Mouse (Mus musculus) heart, embryonic 11.5 days (tissue): ENCODE measurements at regions not wholly inside any gene's neighbourhood (a gene's known extent, or its start where the extent isn't known, plus 50 kb on each side); places are given as distances from the start of the nearest gene placed in this dataset.

ENCODE experiments used
- ATAC-seq: fragments of 200-750 bp; cut with Nextera tagmentation; replicated peaks from 2 replicates; pipeline ENCODE4 v1.8.0; 2017; ENCODE audit warnings: moderate library complexity; ENCODE audit not compliant: insufficient number of reproducible peaks, low FRiP score, low TSS enrichment
- H3K27ac ChIP-seq: fragments of 300-500 bp; sonication (generic); 2 replicates; pipeline ENCODE4 v1.5.1; 2014; ENCODE audit warnings: mild to moderate bottlenecking, low read depth, low read length
- H3K27me3 ChIP-seq: fragments of 300-500 bp; sonication (generic); 2 replicates; pipeline ENCODE4 v1.6.1; 2014; ENCODE audit warnings: mild to moderate bottlenecking, low read length, mixed read lengths; ENCODE audit not compliant: control insufficient read depth, insufficient read depth
- H3K36me3 ChIP-seq: fragments of 300-500 bp; sonication (generic); 2 replicates; pipeline ENCODE4 v1.6.1; 2014; ENCODE audit warnings: mild to moderate bottlenecking, low read length, moderate library complexity, mixed read lengths; ENCODE audit not compliant: control insufficient read depth, insufficient read depth
- H3K4me1 ChIP-seq: fragments of 300-500 bp; sonication (generic); 2 replicates; pipeline ENCODE4 v1.6.1; 2014; ENCODE audit warnings: low read length; ENCODE audit not compliant: control insufficient read depth, insufficient read depth
- H3K4me2 ChIP-seq: fragments of 300-500 bp; sonication (generic); 2 replicates; pipeline ENCODE4 v1.6.1; 2014; ENCODE audit warnings: mild to moderate bottlenecking, moderate library complexity
- H3K4me3 ChIP-seq: fragments of 300-500 bp; sonication (generic); 2 replicates; pipeline ENCODE4 v1.5.1; 2014; ENCODE audit warnings: low read depth, low read length
- H3K9ac ChIP-seq: fragments of 300-500 bp; sonication (generic); 2 replicates; pipeline ENCODE4 v1.6.1; 2014; ENCODE audit warnings: mild to moderate bottlenecking, low read depth, low read length, moderate library complexity
- H3K9me3 ChIP-seq: fragments of 300-500 bp; sonication (generic); replicated peaks from 2 replicates; pipeline ENCODE4 v1.6.1; 2016; ENCODE audit warnings: low read length; ENCODE audit not compliant: control insufficient read depth
- WGBS: fragments of 180-500 bp; shearing (Covaris S2); extraction: QIAGEN DNeasy Blood & Tissue Kit; methylation state at CpG from one replicate; pipeline ENCODE4 v1.1.7; 2014; ENCODE audit not compliant: insufficient replicate concordance; 5-methylcytosine and 5-hydroxymethylcytosine counted together

- H3K27ac ChIP-seq = no peak overlapping the region
- no peaks in the 10 kb centered on the region for H3K36me3 ChIP-seq
- no peaks in the 10 kb centered on the region for H3K27me3 ChIP-seq
- WGBS = 44% methylated on average over 5 of the region's 5 CpGs
- no peak overlapping the region for H3K4me2 ChIP-seq
- H3K4me1 ChIP-seq = peaks cover 10% of the 10 kb centered on the region; the same call in 1 of the 2 replicates
- H3K9me3 ChIP-seq = no peaks in the 10 kb centered on the region
- no peak overlapping the region for H3K9ac ChIP-seq
- peak; percentile 59; the same call in 1 of the 2 replicates for ATAC-seq
- no peak overlapping the region for H3K4me3 ChIP-seq
Observed at GRCm38 (mm10) chr1:128711121-128711520, 119.0 kb upstream of the Cxcr4 start.

DNA sequence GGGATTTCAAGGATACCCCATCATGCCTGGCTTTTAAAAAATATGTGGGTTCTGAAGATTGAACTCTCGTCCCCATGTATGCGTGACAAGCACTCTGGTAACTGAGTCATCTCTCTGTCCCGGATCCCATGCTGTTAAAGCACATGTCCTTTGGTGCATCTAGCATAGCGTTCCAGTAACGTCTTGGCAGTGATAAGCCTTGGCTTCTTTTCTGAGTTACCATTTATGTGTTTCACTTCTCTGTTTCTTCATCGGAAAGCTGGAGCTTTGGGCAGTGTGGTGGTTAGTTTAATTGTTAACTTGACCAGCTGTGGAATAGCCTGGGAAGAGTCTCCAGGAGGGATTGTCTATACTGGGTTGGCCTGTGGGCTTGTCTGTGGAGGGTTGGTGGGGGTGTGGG is 115.7 kb upstream of the Cxcr4 start:
- Histone ChIP-seq H3K9me3 (no peaks in the 10 kb centered on the region), H3K9ac (no peak overlapping the region), H3K4me2 (no peak overlapping the region), H3K4me1 (peaks cover 10% of the 10 kb centered on the region; the same call in 1 of the 2 replicates), H3K27me3 (no peaks in the 10 kb centered on the region), H3K36me3 (no peaks in the 10 kb centered on the region), H3K4me3 (no peak overlapping the region), H3K27ac (no peak overlapping the region)
- WGBS = 93% methylated on average over 6 of the region's 6 CpGs
- no peak for ATAC-seq

GRCm38 (mm10) chr1:128706167-128706566 is 114.1 kb upstream of the Cxcr4 start:
- no peak for ATAC-seq
- Histone ChIP-seq H3K9me3 (no peaks in the 10 kb centered on the region), H3K27ac (no peak overlapping the region), H3K4me2 (no peak overlapping the region), H3K9ac (no peak overlapping the region), H3K36me3 (no peaks in the 10 kb centered on the region), H3K4me3 (no peak overlapping the region), H3K4me1 (0 out of 2 replicates have a peak, but pooled peaks cover 4% of the 10 kb centered on the region), H3K27me3 (no peaks in the 10 kb centered on the region)
- 39% methylated on average over 2 of the region's 2 CpGs for WGBS

DNA sequence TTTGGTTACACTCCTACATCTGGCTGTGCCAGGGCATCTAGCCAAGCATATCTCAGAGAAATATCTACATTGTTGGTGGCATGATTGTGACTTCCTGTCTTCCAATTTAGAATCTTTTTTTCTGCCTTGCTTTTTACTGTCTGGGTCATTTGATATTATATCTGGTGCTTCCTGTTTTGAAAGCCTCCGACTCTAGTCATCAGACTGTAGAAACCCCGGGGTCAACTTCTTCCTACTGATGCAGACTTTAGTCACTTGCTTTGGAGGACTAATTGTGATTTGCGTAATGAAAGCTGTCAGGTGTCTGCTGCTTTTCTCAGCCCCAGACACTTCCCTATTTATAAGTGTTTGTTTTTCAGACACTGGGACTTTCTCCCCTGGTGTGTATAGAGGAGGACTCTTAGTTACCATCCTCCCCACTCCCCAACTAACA is 113.0 kb upstream of the Cxcr4 start:
- no peak overlapping the region for H3K4me3 ChIP-seq
- no peak overlapping the region for H3K27ac ChIP-seq
- H3K36me3 ChIP-seq = no peaks in the 10 kb centered on the region
- no peaks in the 10 kb centered on the region for H3K27me3 ChIP-seq
- no peak for ATAC-seq
- H3K4me1 ChIP-seq = no peaks in the 10 kb centered on the region
- no peaks in the 10 kb centered on the region for H3K9me3 ChIP-seq
- H3K4me2 ChIP-seq = no peak overlapping the region
- WGBS = 49% methylated on average over 3 of the region's 3 CpGs
- no peak overlapping the region for H3K9ac ChIP-seq

- Histone ChIP-seq H3K27me3 (no peaks in the 10 kb centered on the region), H3K4me1 (no peaks in the 10 kb centered on the region), H3K9ac (no peak overlapping the region), H3K36me3 (no peaks in the 10 kb centered on the region), H3K4me3 (no peak overlapping the region), H3K27ac (no peak overlapping the region), H3K4me2 (no peak overlapping the region), H3K9me3 (no peaks in the 10 kb centered on the region)
- WGBS = 50% methylated on average over 3 of the region's 3 CpGs
- no peak for ATAC-seq
Observed at GRCm38 (mm10) chr1:128701326-128701725, 109.2 kb upstream of the Cxcr4 start.

- 79% methylated on average over 4 of the region's 4 CpGs for WGBS
- Histone ChIP-seq H3K27ac (no peak overlapping the region), H3K36me3 (no peaks in the 10 kb centered on the region), H3K9me3 (no peaks in the 10 kb centered on the region), H3K27me3 (no peaks in the 10 kb centered on the region), H3K9ac (no peak overlapping the region), H3K4me2 (no peak overlapping the region), H3K4me3 (no peak overlapping the region), H3K4me1 (no peaks in the 10 kb centered on the region)
- ATAC-seq = no peak
Observed at GRCm38 (mm10) chr1:128697962-128698361, 105.9 kb upstream of the Cxcr4 start.

GRCm38 (mm10) chr1:128695936-128696335 is 103.8 kb upstream of the Cxcr4 start:
- 62% methylated on average over 2 of the region's 2 CpGs for WGBS
- Histone ChIP-seq H3K27me3 (no peaks in the 10 kb centered on the region), H3K9me3 (no peaks in the 10 kb centered on the region), H3K9ac (no peak overlapping the region), H3K4me1 (no peaks in the 10 kb centered on the region), H3K4me2 (no peak overlapping the region), H3K36me3 (no peaks in the 10 kb centered on the region), H3K4me3 (no peak overlapping the region), H3K27ac (no peak overlapping the region)
- no peak for ATAC-seq

- ATAC-seq = no peak
- Histone ChIP-seq H3K9me3 (no peaks in the 10 kb centered on the region), H3K9ac (no peak overlapping the region), H3K27ac (no peak overlapping the region), H3K36me3 (no peaks in the 10 kb centered on the region), H3K4me3 (no peak overlapping the region), H3K27me3 (no peaks in the 10 kb centered on the region), H3K4me1 (no peaks in the 10 kb centered on the region), H3K4me2 (no peak overlapping the region)
Observed at GRCm38 (mm10) chr1:128692799-128693198, 100.7 kb upstream of the Cxcr4 start.

- Histone ChIP-seq H3K4me3 (no peak overlapping the region), H3K9ac (no peak overlapping the region), H3K27ac (no peak overlapping the region), H3K9me3 (no peaks in the 10 kb centered on the region), H3K4me2 (no peak overlapping the region), H3K36me3 (no peaks in the 10 kb centered on the region), H3K4me1 (no peaks in the 10 kb centered on the region), H3K27me3 (no peaks in the 10 kb centered on the region)
- 54% methylated on average over 8 of the region's 8 CpGs for WGBS
- ATAC-seq = no peak
Observed at GRCm38 (mm10) chr1:128692313-128692712, 100.2 kb upstream of the Cxcr4 start.
